In the genomic region with DNA sequence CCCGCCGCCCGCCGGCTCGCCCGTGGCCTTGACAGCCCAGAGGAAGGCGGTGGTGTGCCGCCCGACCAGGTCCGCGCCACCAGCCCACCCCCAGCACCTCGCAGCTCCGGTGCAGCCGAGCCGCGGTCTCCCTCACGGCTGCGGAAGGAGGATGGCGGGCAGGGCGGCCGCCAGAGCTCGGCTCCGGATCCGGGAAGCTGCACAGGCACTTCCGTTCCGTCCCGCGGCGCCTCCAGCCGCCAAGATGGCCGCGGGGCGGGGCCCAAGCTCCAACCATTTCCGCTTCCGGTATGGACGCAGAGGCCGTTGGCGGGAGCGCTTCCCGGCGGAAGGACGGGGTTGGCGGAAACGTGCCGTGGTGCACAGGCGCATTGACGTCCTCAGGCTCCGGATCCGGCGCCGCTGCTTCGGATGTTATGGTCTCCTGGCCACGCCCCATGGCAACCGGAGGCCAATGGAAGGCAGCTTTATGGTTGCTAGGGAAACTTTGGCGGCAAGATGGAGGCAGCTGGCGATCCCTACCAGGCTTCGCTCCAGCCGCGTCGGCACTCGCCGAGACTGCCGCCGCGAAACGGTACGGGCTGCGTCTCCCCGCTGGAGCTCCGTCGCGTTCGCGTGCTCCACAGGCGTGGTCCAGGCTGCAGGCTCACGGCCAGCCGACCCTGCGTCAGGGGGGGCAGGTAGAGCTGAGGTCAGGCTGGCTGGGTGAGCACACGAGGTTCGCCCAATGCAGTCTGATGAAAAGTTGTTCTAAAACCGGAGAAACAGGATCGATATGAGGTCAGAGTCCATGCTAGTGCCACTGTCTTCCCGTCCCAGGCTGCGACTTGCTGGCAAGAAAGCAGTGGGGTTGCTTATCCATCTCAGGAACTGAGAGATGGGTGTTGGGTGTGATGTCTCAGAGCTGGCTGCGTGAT, we compare ENCODE assay signal across 8 mouse cellular contexts. TPM values are rescaled to one million over a fixed set of nuclear protein-coding genes. Genes with fewer than 3 reads are reported as not detected.
DNase-seq lines count a peak whose midpoint lies in the region; ATAC-seq and TF ChIP-seq lines count a peak whose summit lies in the region.

A gene (minus strand): TSS at position 275 of the 917 bp plus-strand sequence.
A gene (plus strand): TSS at position 470 of the 917 bp plus-strand sequence.

- H3K27ac ChIP-seq in gastrocnemius, adult 2 months, result peak within 1 kb of the TSS; percentile 95
- H3K27ac ChIP-seq in hindbrain, postnatal 0 days, result peak within 1 kb of the TSS; percentile 91
- peak within 1 kb of the TSS; percentile 87 for H3K27ac ChIP-seq in left cerebral cortex, adult 2 months

- TF ChIP-seq CTCF in gastrocnemius, adult 2 months (IDR thresholded peaks at IDR 0.05), result no peak
- TF ChIP-seq CTCF in hindbrain, postnatal 0 days (IDR thresholded peaks at IDR 0.05; ENCODE audit: low read depth), result no peak; the same call in 1 of the 2 replicates
- no peak for TF ChIP-seq CTCF in left cerebral cortex, adult 2 months (IDR thresholded peaks at IDR 0.05)

- H3K4me2 ChIP-seq in hindbrain, postnatal 0 days (ENCODE audit: low read depth, low read length), result peak within 1 kb of the TSS; percentile 98

- H3K9ac ChIP-seq in hindbrain, postnatal 0 days (replicated peaks; ENCODE audit: low read length), result peak within 1 kb of the TSS; percentile 88

- H3K36me3 ChIP-seq in hindbrain, postnatal 0 days (ENCODE audit: insufficient read depth, low read length), result peaks cover 13% of the 10 kb centered on the region

- H3K4me3 ChIP-seq in gastrocnemius, adult 2 months, result peak within 1 kb of the TSS; percentile 93
- H3K4me3 ChIP-seq in hindbrain, postnatal 0 days (ENCODE audit: low read length), result peak within 1 kb of the TSS; percentile 90
- peak within 1 kb of the TSS; percentile 97 for H3K4me3 ChIP-seq in left cerebral cortex, adult 2 months

- H3K9me3 ChIP-seq in hindbrain, postnatal 0 days (ENCODE audit: low read length), result no peaks in the 10 kb centered on the region

- DNase-seq in ZHBTc4 (ENCODE audit: low read depth, low spot score), result peak; percentile 100
- DNase-seq in gastrocnemius, adult 2 months, result peak; percentile 100
- DNase-seq in hindbrain, postnatal 0 days (ENCODE audit: low spot score), result peak; percentile 100
- DNase-seq in left cerebral cortex, adult 2 months (ENCODE audit: extremely low spot score in 1 of 2, low spot score in 2 of 2), result peak; percentile 100
- peak; percentile 100 for DNase-seq in right cerebral cortex, adult 2 months (ENCODE audit: low spot score in 2 of 2)
- peak; percentile 100 for DNase-seq in urinary bladder, postnatal 14 days (ENCODE audit: low spot score)

- H3K27me3 ChIP-seq in hindbrain, postnatal 0 days (ENCODE audit: insufficient read depth, low read length), result no peaks in the 10 kb centered on the region

- intact Hi-C loops in gastrocnemius, adult 2 months (cut with DNase I), result no loop called here
- intact Hi-C loops in left cerebral cortex, adult 2 months (cut with DNase I), result no loop called here

- 1% methylated on average over 77 of the region's 85 CpGs for WGBS in hindbrain, postnatal 0 days

- ATAC-seq in common myeloid progenitor, adult 5-6 weeks (replicated peaks; ENCODE audit: low read depth, poor library complexity, severe bottlenecking), result peak; percentile 99
- ATAC-seq in hindbrain, postnatal 0 days, result peak; percentile 99
- peak; percentile 98 for ATAC-seq in megakaryocyte, adult 5-6 weeks (ENCODE audit: poor library complexity, severe bottlenecking)

- peaks cover 14% of the 10 kb centered on the region for H3K4me1 ChIP-seq in hindbrain, postnatal 0 days (ENCODE audit: insufficient read depth, low read length)

RNA-seq across cellular contexts. Expression of the first gene that starts in this region (rescaled TPM):
- 124 and 128 TPM in 2 replicates for total RNA-seq in common myeloid progenitor, adult 5-6 weeks (2017)
- 10 to 100 TPM; 54.8 to 59.3 TPM for total RNA-seq in gastrocnemius, adult 2 months (2021)
- total RNA-seq in hindbrain, postnatal 0 days (2014; rRNA removed), result 85.4 and 93.5 TPM in 2 replicates
- 129 and 136 TPM in 2 replicates for polyA plus RNA-seq in hindbrain, postnatal 0 days (2015; fragmentation: Nextera tagmentation; extraction: Ambion mirVana)
- total RNA-seq in left cerebral cortex, adult 2 months (2021), result 10 to 100 TPM; 62.4 to 67.5 TPM
- 133 and 141 TPM in 2 replicates for total RNA-seq in megakaryocyte, adult 5-6 weeks (2015)
- 116 and 130 TPM in 2 replicates for total RNA-seq in megakaryocyte, adult 5-6 weeks (2017)

RNA-seq across cellular contexts. Expression of the second gene that starts in this region (rescaled TPM):
- 2.6 and 10.3 TPM in 2 replicates for total RNA-seq in common myeloid progenitor, adult 5-6 weeks (2017)
- total RNA-seq in gastrocnemius, adult 2 months (2021), result 1 to 10 TPM; 1.3 TPM
- total RNA-seq in hindbrain, postnatal 0 days (2014; rRNA removed), result 0.86 and 9.0 TPM in 2 replicates
- polyA plus RNA-seq in hindbrain, postnatal 0 days (2015; fragmentation: Nextera tagmentation; extraction: Ambion mirVana), result 8.9 and 10.0 TPM in 2 replicates
- 10 to 100 TPM; 10.6 to 11.2 TPM for total RNA-seq in left cerebral cortex, adult 2 months (2021)
- 0.71 TPM in 1 of 2 replicates, not detected in the other for total RNA-seq in megakaryocyte, adult 5-6 weeks (2015)
- 0.95 and 1.1 TPM in 2 replicates for total RNA-seq in megakaryocyte, adult 5-6 weeks (2017)

Comparison
In these comparisons a context has a peak if more than half of its experiments do, and no peak if none do; other contexts are left out.
1. Peak in every context shown above with its lines: DNase-seq, ATAC-seq, H3K4me3 ChIP-seq and H3K27ac ChIP-seq.